Mouse (Mus musculus): ENCODE results near the gene Ngdn.

Gene Ngdn

DNA sequence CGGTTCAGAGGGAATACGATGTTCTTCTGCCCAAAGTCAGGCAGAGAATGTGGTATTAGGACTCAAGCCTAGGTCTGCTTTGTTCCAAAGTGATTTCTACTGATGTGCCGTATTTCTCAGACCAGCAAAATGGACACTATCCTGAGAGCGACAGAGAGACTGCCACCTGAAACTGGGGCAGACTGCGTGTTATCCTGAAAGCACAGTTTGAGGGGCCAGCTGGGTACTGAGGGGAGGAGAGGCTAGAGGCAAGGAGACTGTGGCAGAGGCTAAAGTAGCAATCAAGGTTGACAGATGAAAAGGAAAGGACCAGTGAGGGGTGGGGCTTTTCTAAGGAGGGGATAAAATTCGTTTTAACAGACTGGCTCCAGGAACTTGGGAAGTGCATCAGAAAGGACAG is 14.4 kb upstream of the Ngdn start:
- no peak for DNase-seq

DNA sequence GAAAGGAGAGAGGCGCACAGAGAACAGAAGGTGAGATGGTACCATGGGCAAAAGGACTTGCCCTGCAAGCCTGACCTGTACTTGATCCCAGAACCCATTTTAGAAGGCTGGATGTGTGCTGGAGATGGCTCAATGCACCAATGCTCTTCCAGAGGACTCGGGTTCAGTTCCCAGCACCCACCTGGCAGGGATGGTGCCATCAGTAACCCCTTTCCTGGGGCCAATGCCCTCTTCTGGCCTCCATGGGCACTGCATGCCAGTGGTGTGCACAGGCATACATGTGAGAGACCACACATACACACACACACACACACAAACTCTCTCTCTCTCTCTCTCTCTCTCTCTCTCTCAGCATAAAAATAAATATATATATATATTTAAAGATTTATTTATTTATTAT is 13.8 kb upstream of the Ngdn start:
- no peak for DNase-seq

DNA sequence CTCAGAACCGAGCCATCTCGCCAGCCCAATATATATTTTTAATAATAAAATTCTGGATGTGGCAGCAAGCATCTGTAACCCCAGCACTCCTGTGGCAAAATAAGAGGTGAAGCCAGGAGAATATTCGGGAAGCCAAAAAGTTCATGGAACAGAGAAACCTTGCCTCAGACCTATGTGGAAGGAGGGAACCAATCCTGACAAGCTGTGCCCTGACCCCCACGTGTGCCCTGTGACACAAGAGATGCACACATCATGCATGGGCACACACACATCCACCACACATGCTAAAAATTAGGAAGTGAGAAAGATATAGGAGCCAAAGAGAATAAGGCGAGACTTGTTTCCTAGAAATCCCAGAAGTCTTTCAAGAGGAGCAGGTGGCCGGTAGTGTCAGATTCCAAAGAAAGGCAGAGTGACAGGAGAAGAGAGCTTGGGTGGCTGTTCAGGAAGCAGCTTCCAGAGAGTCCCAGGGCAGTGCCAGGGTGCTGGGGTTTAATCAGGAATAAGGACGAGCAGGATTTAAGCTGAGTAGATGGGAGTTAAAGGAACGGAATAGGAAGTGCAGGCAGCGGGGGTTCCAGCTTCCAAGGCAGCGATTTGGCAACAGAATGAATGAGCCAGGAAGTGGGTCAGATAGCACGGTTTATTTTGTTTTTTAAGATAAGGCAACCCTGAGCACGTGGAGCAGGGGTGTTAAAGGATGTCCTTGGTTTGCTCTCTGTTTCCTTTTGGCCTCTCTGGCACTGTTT is 13.1 kb upstream of the Ngdn start:
- no peak for DNase-seq

DNA sequence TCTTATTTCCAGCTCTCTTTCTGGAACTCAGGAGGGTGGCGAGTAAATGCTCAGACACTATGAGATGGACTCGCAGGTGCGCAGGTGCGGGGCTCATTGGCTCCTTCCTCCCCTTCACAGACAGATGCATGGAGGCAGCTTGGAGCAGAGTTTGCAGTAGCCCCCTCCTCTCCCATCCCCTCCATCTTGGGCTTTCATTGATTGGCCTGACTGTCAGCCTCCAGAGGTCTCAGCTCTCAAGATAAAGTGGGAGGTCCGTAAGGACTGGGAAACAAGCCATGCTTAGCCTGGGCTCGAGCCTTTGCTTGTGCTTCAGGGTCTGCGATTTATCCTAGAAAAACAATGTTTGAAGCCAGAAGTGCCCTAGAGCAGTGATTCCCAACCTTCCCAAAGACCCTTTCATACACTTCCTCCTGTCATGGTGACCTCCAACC is 12.6 kb upstream of the Ngdn start:
- DNase-seq = no peak

DNA sequence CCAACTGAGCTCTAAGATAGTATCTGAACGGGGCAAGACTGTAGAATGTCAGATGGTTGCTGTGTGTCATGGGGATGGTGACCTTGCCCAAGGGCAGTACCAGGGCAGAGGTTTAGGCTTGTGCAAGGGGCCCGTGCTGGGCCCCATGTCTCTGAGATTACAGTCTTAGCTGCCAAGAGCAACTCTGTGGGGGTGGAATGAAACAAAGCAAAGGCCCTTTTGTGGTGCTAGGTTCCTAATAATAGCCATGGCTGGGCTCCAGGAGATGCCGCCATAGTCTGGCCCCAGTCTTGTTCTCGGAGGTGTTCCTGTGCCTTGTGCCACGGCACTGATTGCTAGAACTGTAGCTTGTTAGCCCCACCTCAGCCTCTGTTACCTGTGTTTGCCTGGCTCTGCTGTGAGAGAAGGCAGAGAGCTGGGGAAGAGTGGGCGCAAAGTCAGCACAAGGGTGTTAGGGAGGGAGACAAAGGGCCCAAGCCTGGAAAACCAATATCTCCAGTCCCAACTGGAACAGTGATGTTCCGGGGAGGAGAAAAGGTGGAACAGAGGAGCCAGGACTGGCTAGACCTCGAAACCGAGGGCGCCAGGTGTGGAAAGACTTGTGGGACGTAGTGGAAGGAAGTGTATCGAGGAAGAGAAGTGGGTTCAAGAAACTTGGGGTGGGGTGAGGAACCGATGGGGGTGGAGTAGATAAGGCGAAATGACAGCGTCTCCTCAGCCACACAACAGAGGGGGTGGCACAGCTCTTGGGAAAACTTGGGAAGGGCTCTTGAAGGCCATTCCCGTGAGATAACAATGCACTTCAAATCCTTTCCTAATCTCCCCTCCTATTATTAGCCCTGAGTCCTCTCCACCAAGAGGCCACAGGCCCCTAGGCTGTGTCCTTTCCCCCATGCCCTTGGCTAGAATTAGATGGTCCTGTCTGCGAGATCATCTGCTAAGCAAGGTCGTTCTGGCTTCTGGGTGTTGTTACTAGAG is 11.1 kb upstream of the Ngdn start:
- DNase-seq = no peak

DNA sequence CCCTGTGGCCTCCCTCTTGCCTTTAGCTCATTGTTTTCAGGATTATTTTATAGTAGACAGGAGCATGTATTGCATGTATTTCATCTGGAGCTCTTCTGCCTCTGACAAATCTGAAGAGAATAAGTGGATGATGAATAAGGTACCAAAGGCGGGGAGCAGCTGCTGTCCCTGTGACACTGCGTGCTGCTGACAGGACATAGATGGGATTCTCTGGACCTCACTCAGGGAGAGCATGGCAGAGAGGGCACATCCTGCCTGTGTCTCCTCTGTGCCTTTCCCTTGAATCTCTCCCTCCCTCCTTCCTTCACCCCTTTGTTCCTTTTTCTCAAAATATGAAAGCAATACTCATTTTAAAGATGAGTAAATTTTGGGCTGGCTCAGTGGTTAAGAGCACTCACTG is 9.7 kb upstream of the Ngdn start:
- DNase-seq = no peak

DNA sequence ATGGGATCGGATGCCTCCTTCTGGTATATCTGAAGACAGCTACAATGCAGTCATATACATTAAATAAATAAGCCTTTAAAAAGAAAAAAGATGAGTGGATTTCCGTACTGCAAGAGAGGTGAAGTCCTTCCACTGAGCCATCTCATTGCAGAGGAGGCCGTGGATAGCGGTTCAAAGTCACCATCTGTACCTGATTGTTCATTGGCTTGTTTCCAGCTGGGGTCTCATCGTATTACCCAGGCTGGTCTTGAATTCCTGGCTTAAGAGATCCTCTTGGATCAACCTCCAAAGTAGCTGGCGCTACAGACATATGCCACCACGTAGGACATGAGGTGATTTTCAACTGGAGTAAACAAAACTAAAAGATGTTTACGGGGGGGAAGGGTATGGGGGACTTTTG is 9.3 kb upstream of the Ngdn start:
- no peak for DNase-seq

DNA sequence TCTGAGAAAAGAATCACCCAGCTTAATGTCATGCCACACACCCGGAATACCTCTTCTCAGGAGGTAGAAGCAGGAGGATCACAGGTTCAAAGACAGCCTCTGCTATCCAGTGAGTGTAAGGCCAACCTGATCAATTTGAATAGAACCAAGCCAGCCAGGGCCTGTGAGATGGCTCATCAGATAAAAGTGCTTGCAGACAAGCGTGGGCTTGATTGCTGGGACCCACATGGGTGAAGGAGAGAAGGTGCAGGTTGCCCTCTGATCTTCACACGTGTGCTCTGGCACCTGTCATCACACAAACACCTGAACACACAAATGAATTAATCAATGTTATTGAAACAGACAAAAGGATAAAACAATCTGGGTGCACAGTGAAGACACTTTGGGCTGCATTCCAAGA is 8.7 kb upstream of the Ngdn start:
- DNase-seq = no peak

DNA sequence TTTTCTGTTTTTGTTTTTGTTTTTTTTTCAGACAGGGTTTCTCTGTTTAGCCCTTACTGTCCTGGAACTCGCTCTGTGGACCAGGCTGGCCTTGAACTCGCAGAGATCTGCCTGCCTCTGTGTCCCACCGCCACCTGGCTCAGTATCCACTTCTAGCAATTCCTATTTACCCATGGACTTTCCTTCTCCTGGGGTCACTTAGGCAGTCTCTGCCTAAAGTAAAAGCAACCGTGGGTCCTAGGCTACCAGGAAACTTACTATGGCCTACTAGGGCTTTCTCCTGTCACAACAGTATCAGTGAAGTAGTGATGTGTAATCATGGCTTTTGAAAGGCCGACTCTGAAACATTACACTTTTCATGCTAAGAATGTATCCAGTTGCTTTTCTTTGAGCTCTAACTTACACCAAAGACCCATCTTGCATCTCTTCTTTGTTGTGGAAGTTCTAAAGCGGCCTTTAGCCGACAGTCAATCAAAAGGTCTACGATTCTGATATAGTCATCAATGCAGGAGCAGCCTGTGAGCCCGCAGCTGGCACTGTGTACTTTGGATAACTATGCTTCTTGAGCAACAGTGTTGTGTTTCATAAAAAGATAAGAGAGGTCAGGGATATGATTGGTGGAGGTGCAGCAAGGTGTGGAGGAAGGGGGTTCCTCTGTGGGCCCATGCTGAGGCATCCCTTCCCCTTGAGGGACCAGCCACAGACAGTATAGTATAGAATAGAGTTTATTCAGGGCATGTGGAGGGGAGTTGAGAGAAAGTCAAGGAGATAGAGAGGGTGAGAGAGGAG is 7.9 kb upstream of the Ngdn start:
- no peak for DNase-seq

DNA sequence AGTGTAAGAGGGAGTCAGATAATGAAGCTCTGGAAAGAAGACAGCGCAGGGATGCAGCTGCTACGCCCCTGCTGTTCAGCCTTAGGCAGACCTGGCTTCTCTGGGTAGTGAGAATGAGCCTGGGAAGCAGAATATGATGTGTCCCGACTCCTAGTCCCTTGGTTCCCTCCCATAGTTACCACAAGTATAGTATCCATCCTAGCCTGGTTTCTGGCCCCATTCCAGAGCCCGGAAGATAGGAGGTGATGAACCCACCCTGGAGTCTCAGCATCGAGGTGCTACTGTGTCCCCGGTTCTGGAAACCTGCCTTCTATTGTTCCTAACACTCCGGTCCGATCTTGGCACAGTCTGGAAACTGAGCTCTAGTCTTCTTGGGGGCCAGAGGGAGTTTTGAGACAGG is 6.8 kb upstream of the Ngdn start:
- no peak for DNase-seq

DNA sequence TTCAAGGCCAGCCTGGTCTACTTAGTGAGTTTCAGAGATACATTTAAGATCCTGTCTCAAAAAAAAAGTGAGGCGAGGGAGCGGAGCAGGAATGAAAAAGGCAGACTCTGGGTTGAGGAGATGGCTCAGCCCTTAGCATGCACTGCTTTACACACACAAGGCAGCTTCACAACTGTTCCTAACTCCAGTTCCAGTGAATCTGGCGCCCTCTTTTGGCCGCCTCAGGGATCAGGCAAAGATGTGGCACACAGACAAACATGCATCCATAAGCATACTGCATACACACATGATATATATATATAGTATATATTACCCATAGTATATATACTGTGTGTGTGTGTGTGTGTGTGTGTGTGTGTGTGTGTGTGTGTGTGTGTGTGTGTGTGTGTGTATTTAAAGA is 4.1 kb upstream of the Ngdn start:
- peak; percentile 23 for DNase-seq

DNA sequence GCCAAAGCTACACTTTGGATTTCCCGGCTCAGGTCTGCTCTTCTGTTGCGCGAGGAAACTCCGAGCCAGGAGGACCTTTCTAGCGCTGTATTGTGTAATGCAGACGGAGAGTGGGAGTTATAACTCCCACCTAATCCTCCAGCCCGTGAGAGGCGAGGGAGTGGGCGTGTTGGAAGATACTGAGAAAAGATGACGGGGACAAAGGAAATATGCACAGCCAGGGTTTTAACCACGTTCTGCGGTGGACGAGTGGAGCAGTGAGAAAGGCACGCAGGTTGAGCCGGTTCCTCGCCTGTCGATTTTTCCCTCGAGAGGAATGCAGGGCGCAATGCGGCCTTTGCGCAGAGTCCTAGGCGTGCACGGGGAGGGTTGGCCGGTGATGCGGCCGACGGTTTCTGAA is 663 bp upstream of the Ngdn start:
- no peak for DNase-seq

DNA sequence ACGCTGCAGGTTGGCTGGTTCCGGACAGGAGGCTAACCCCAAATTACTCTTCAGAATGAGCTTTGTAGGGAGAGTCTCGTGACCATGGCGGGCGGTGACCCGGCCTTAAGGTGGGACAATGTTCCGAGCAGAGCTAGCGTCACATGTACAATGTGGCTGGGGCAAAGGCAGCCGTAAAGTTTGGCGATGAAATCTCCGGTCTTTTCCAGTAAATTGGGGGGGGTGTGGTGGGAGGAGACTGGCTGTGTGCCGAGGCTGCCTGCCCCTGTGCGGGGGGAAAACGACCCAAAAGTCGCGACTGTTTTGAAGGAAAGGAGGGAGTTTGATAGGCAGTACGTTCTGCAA is 485 bp downstream of the Ngdn start:
- no peak for DNase-seq

DNA sequence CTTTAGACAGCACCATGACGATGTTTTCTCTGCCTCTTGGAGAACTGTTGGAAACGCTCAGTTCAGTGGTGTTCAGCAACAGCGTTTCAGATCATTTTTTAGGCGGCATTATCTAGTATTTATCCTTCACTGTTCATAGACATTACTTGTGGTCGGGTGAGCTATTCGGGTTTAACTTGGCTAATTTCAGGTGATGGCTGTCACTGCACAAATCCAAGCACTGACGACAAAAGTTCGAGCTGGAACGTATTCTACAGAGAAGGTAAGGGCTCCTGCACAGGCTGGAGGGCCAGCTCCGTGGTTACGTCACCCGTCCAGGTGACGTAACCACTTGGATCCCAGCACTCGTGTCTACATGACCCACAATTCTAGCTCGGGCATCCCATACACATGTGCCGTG is 1.6 kb downstream of the Ngdn start:
- DNase-seq = peak; percentile 53

DNA sequence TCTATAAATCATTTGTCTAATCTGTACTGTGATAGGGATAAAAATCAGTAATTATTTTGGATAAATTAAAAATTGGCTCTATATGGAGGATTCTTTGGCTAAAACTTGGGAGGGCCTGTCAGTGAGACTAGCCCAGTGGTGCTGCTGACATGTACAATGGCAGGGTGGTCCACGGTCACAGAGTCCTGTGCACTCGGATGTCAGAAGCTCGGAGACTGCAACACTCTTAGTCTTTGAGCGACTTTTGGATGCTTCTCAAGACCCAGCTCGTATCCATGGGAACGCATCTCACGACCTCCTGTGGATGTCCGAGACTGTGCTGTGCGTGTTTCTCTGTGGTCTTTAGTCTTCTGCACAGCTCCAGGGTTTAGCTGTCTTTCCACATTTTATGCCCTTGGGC is 5.1 kb downstream of the Ngdn start:
- peak; percentile 16 for DNase-seq

DNA sequence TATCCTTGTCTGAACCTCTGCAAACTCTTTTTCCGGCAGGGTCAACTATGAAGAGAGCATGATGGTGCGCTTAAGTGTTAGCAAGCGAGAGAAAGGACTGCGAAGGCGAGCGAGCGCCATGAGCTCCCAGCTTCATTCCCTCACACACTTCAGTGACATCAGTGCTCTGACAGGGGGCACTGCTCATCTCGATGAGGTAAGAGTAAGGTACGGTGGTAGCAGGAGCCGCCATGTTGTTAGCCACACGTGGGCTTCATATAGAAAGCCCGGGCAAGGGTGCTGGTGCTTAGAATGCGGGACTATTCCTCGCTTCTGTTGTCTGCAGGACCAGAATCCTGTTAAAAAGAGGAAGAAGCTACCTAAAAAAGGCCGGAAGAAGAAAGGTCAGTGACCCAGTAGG is 7.8 kb downstream of the Ngdn start:
- no peak for DNase-seq

DNA sequence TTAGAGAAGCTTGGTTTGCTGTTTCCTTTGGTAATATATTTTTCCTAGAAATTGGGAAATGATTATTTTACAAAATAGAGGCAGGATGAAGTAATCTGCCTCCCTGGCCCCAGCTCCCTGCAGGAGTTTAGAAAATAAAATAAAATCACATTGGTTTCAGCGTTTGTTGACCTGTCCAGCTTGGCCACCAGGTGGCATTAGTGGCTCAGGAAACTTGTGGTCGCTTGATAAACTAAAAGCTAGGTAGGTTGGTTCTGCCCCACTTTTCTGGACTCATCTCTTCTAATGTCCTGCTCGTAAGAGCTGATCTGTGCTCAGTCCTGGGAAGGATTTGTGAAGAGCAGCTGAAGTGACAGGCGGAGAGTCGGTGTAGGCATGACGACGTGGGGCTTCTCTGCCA is 9.0 kb downstream of the Ngdn start:
- DNase-seq = peak; percentile 84

DNA sequence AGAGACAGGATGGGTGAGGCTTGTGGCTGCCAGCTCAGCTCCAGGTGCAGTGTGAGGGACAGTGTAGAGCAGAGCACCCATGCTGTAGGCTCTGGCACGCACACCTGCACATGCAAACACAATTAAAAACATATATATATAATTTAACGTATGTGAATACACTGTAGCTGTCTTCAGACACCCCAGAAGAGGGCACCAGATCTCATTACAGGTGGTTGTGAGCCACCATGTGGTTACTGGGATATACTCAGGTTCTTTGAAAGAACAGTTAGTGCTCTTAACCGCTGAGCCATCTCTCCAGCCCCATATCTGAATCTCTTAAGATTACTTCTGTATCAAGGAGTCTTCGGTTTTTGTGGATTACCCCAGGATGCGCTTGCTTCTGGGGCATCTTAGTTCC is 10.3 kb downstream of the Ngdn start:
- no peak for DNase-seq

DNA sequence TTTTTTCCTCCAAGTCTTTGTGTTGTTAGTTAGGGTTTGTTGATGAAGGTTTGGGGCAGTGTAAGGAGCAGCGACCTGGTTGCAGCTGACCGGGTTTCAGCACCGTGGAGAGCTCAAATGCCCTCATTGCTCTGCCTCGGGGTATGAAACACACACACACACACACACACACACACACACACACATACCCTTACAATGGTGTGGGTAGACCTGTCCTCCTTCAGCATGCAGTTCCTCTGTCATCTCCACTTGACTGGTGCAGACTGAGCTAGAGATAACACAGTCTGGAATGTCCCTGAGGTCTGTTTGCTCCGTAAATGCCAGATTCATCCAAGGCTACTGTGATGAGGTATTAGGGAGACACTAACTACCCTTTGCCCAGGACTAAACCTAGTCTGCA is 12.0 kb downstream of the Ngdn start:
- DNase-seq = no peak

DNA sequence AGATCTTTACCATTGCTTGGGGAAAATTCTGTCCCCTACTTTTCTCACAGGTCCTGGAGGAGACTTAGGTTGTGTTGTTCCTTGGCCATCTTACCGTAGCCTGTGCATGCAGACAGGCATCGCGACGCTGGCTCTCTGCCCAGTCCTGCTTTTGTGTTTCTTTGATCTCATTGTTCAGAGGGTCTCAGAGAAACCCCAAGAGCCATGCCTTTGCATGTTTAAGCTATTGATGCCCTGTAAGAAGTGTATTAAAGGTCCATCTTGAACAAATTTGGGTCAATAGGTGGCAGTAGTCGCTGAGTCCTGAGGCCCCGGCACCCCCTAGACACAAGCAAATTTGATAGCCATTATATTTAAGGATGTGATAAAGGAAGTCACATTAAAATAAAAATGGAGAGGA is 12.4 kb downstream of the Ngdn start:
- DNase-seq = peak; percentile 81

DNA sequence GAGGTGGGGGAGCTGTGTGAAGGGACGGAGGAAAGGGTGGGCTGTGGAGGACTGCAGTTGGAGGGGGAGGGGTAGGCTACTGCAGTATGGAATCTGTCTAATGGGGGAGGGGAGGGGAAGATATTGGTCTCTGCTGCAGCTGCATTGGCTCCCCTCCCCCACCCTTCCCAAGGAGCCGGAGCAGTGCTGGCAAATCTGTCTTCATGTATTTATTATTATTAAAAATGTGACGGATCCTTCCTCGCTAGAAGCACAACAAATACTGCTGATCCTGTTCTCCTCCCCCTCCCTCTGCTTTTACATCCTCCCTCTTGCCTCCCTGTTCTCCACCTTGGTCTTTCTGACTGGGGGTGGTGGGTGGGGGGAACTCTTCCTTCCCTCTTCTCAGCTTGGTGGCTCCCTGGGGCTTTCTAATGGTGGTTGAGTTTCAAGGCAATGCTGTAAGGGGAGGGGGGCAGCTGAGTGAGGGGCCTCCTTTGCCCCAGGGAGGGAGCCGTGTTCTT is 13.1 kb downstream of the Ngdn start:
- DNase-seq = no peak

DNA sequence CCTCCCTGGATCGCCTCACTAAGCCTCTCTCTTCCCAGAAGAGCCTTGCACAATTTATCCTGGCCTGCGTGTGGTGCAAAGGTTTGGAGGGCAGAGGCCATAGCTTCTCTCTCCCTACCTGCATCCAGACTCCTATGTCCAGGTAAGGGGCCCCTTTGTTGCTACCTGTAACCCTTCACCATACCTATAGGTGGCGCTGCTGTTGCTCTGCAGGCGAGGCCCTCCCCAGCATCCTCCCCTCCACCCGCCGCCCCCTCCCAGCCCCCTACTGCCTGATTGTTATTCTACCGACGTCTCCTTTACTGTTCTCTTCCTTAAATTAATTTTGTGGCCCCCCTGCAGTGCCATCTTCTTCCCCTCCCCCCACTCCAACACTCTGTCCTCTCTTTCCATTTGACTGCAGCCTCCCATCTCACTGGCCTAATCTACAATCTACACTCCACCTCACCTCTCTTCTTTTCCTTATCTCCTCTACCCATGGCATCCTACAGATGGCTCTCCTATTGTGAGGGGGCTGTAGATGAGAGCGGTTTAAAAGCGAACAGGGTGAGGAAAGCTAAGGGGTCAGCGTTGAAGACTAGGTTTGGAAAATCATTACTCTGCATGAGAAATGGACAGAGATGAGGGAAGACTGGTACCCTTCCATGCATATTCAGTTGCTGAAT is 13.9 kb downstream of the Ngdn start:
- DNase-seq = peak; percentile 73

DNA sequence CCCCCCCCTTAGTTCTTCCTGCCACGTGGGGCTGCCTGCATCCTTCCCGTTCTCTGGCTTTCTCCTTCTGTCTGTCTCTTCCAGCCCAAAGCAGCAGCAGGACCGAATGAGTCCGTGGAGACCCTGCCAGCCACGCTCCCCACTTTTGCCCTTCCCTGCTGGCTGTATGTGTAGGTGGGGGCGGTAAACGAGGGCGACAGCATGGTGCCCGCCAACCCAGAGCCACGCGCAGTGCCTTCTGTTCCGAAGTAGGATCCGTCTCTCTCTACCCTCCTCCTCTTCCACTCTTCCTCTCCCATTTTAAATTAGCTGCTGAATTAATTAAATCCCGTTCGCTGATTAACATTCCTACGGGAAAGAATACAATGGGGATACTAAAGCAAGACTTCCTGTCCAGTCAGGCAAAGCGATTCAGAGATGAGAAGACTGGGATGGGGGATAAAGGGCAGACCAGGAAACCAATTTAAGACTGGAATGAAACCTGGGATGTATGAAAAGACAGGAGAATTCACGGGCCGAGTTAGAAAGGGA is 17.5 kb downstream of the Ngdn start:
- no peak for DNase-seq
